ENCODE assay signal across 8 mouse cellular contexts in genomic region chr11:95586184-95586583, GRCm38 (mm10). TPM values are rescaled to one million over a fixed set of nuclear protein-coding genes. Genes with fewer than 3 reads are reported as not detected.
DNase-seq lines count a peak whose midpoint lies in the region; ATAC-seq lines count a peak whose summit lies in the region.

No protein-coding gene starts in this region.

- peaks cover 90% of the 10 kb centered on the region for H3K27me3 ChIP-seq in lung, embryonic 15.5 days

- peak overlapping the region; percentile 71 for H3K4me2 ChIP-seq in lung, embryonic 15.5 days

- peak; percentile 90 for DNase-seq in ES-CJ7 (ENCODE audit: low read depth, low spot score)
- DNase-seq in cerebellum, adult 8-10 months: peak; percentile 56
- peak; percentile 41 to 76 for DNase-seq in layer of hippocampus, adult 8-10 months (ENCODE audit: low spot score in 2 of 2)
- peak; percentile 79 for DNase-seq in ovary, postnatal 10 days (ENCODE audit: low spot score)
- DNase-seq in thymus, postnatal 0 days (ENCODE audit: low spot score): peak; percentile 81

- under 1% methylated on average over 25 of the region's 25 CpGs for WGBS in lung, embryonic 15.5 days

- ATAC-seq in frontal cortex, adult (ENCODE audit: low TSS enrichment): peak; percentile 78
- ATAC-seq in hematopoietic stem cell, adult 5-6 weeks (replicated peaks in 1 of 2; ENCODE audit: insufficient read depth in 1 of 2, low FRiP score in 2 of 2, low TSS enrichment in 1 of 2, low read depth in 1 of 2, poor library complexity in 2 of 2, severe bottlenecking in 2 of 2): peak; percentile 56 to 58; a peak in 3 of 4 replicates
- peak; percentile 23; the same call in 1 of the 2 replicates for ATAC-seq in lung, embryonic 15.5 days (ENCODE audit: borderline replicate concordance, extremely low read depth, low FRiP score, low TSS enrichment)

- peak overlapping the region; percentile 36 for H3K4me3 ChIP-seq in lung, embryonic 15.5 days

- H3K4me1 ChIP-seq in lung, embryonic 15.5 days: peaks cover 26% of the 10 kb centered on the region

- H3K9me3 ChIP-seq in lung, embryonic 15.5 days: no peaks in the 10 kb centered on the region

- H3K9ac ChIP-seq in lung, embryonic 15.5 days: no peak overlapping the region

- no peaks in the 10 kb centered on the region for H3K36me3 ChIP-seq in lung, embryonic 15.5 days

- H3K27ac ChIP-seq in lung, embryonic 15.5 days: no peak overlapping the region

RNA-seq across cellular contexts. Expression of gene Ngfr, which starts 1.4 kb away (rescaled TPM):
- not detected in 2 replicates for total RNA-seq in hematopoietic stem cell, adult 5-6 weeks (2017)
- total RNA-seq in layer of hippocampus, adult 8-10 months (2022): 1 to 10 TPM; 1.9 to 2.8 (median 2.3) TPM
- polyA plus RNA-seq in lung, embryonic 15.5 days (2015; fragmentation: Nextera tagmentation; extraction: Ambion mirVana): 3.4 and 5.1 TPM in 2 replicates
- 1.1 and 1.2 TPM in 2 replicates for polyA plus RNA-seq in thymus, postnatal 0 days (2015; fragmentation: Nextera tagmentation; extraction: Ambion mirVana)

Comparison
In these comparisons a context has a peak if more than half of its experiments do, and no peak if none do; other contexts are left out.
1. ATAC-seq: peak in every context shown above with its lines; median percentile 78 in frontal cortex, adult; 57 in hematopoietic stem cell, adult 5-6 weeks; 23 in lung, embryonic 15.5 days.